Mouse (Mus musculus): ENCODE data around the gene Tes.

- peak; percentile 82 for TF ChIP-seq CTCF (IDR thresholded peaks at IDR 0.05)
- no peak for TF ChIP-seq EP300 (IDR thresholded peaks at IDR 0.05)
Observed at GRCm38 (mm10) chr6:17027572-17027971, 37.4 kb upstream of the Tes start.
